Mouse (Mus musculus): Measurements from ENCODE around the gene Olfr311. TPM values are rescaled to one million over a fixed set of nuclear protein-coding genes. Genes with fewer than 3 reads are reported as not detected.

Gene Olfr311
- not detected in 2 replicates for polyA plus RNA-seq (2012; rRNA removed; ENCODE audit: low replicate concordance)

GRCm38 (mm10) chr11:58838951-58839350, at the start of gene Olfr311:
Olfr311 (plus strand) TSS chr11:58839251.

GRCm38 (mm10) chr11:58801558-58802228, 37.4 kb upstream of the Olfr311 start, which contains the start of gene Fam183b:
Fam183b (minus strand) TSS chr11:58801960.

GRCm38 (mm10) chr11:58814700-58815099, 24.4 kb upstream of the Olfr311 start, which contains the start of gene Olfr313:
Olfr313 (plus strand) TSS chr11:58815000.

GRCm38 (mm10) chr11:58828937-58829336, 10.1 kb upstream of the Olfr311 start, which contains the start of gene Olfr312:
Olfr312 (plus strand) TSS chr11:58829237.

GRCm38 (mm10) chr11:58846919-58847461, 7.9 kb downstream of the Olfr311 start, which contains the start of gene Gm12258:
Gm12258 (plus strand) TSS chr11:58847158.

GRCm38 (mm10) chr11:58867039-58867953, 28.2 kb downstream of the Olfr311 start, which contains the start of gene 2810021J22Rik:
2810021J22Rik (plus strand) TSS chr11:58867216.

Other genes starting within 250 kb of the Olfr311 start
- gene Olfr324, start 244.1 kb upstream of the Olfr311 start, polyA plus RNA-seq (2012; rRNA removed; ENCODE audit: low replicate concordance) = not detected in 2 replicates
- gene 2210407C18Rik, start 223.2 kb upstream of the Olfr311 start, polyA plus RNA-seq (2012; rRNA removed; ENCODE audit: low replicate concordance) = 1.3 TPM in 1 of 2 replicates, not detected in the other
- gene Olfr323, start 208.8 kb upstream of the Olfr311 start, polyA plus RNA-seq (2012; rRNA removed; ENCODE audit: low replicate concordance) = not detected in 2 replicates
- gene Trim58, start 198.8 kb upstream of the Olfr311 start, polyA plus RNA-seq (2012; rRNA removed; ENCODE audit: low replicate concordance) = 0.17 TPM in 1 of 2 replicates, not detected in the other
- not detected in 2 replicates for gene Olfr322, start 180.5 kb upstream of the Olfr311 start, polyA plus RNA-seq (2012; rRNA removed; ENCODE audit: low replicate concordance)
- gene Olfr320, start 158.2 kb upstream of the Olfr311 start, polyA plus RNA-seq (2012; rRNA removed; ENCODE audit: low replicate concordance) = not detected in 2 replicates
- not detected in 2 replicates for gene Olfr319, start 140.1 kb upstream of the Olfr311 start, polyA plus RNA-seq (2012; rRNA removed; ENCODE audit: low replicate concordance)
- gene Olfr318, start 115.2 kb upstream of the Olfr311 start, polyA plus RNA-seq (2012; rRNA removed; ENCODE audit: low replicate concordance) = not detected in 2 replicates
- gene Olfr317, start 100.0 kb upstream of the Olfr311 start, polyA plus RNA-seq (2012; rRNA removed; ENCODE audit: low replicate concordance) = not detected in 2 replicates
- gene Olfr316, start 86.5 kb upstream of the Olfr311 start, polyA plus RNA-seq (2012; rRNA removed; ENCODE audit: low replicate concordance) = not detected in 2 replicates
- gene Olfr315, start 66.1 kb upstream of the Olfr311 start, polyA plus RNA-seq (2012; rRNA removed; ENCODE audit: low replicate concordance) = not detected in 2 replicates
- not detected in 2 replicates for gene Olfr314, start 56.3 kb upstream of the Olfr311 start, polyA plus RNA-seq (2012; rRNA removed; ENCODE audit: low replicate concordance)
- 0.37 and 2.4 TPM in 2 replicates for gene Fam183b, start 37.3 kb upstream of the Olfr311 start, polyA plus RNA-seq (2012; rRNA removed; ENCODE audit: low replicate concordance)
- gene Olfr313, start 24.3 kb upstream of the Olfr311 start, polyA plus RNA-seq (2012; rRNA removed; ENCODE audit: low replicate concordance) = not detected in 2 replicates
- not detected in 2 replicates for gene Olfr312, start 10.0 kb upstream of the Olfr311 start, polyA plus RNA-seq (2012; rRNA removed; ENCODE audit: low replicate concordance)
- 4.3 and 5.5 TPM in 2 replicates for gene Gm12258, start 7.9 kb downstream of the Olfr311 start, polyA plus RNA-seq (2012; rRNA removed; ENCODE audit: low replicate concordance)
- 4.6 and 5.1 TPM in 2 replicates for gene 2810021J22Rik, start 28.0 kb downstream of the Olfr311 start, polyA plus RNA-seq (2012; rRNA removed; ENCODE audit: low replicate concordance)
- 1.4 and 2.0 TPM in 2 replicates for gene Zfp39, start 65.0 kb downstream of the Olfr311 start, polyA plus RNA-seq (2012; rRNA removed; ENCODE audit: low replicate concordance)
- not detected in 2 replicates for gene Btnl10, start 78.7 kb downstream of the Olfr311 start, polyA plus RNA-seq (2012; rRNA removed; ENCODE audit: low replicate concordance)
- 169 and 254 TPM in 2 replicates for gene Rnf187, start 99.7 kb downstream of the Olfr311 start, polyA plus RNA-seq (2012; rRNA removed; ENCODE audit: low replicate concordance)
- gene Hist3h2ba, start 109.7 kb downstream of the Olfr311 start, polyA plus RNA-seq (2012; rRNA removed; ENCODE audit: low replicate concordance) = 0.99 and 6.7 TPM in 2 replicates
- 13.4 and 31.4 TPM in 2 replicates for gene Hist3h2a, start 115.4 kb downstream of the Olfr311 start, polyA plus RNA-seq (2012; rRNA removed; ENCODE audit: low replicate concordance)
- gene Trim17, start 115.4 kb downstream of the Olfr311 start, polyA plus RNA-seq (2012; rRNA removed; ENCODE audit: low replicate concordance) = 0.36 and 0.82 TPM in 2 replicates
- gene Trim11, start 138.8 kb downstream of the Olfr311 start, polyA plus RNA-seq (2012; rRNA removed; ENCODE audit: low replicate concordance) = 18.3 and 30.5 TPM in 2 replicates